Mouse (Mus musculus) bone marrow, adult 2 months (tissue): ENCODE measurements at regions not wholly inside any gene's neighbourhood (a gene's known extent, or its start where the extent isn't known, plus 50 kb on each side); places are given as distances from the start of the nearest gene placed in this dataset.

ENCODE experiments used
- CTCF ChIP-seq: fragments of 200-500 bp; IDR thresholded peaks from 2 replicates; pipeline ENCODE4 v1.5.1; 2011; ENCODE audit warnings: low read length, control low read depth; ENCODE audit not compliant: control insufficient read depth, insufficient read depth
- POLR2A ChIP-seq: fragments of 200-500 bp; IDR thresholded peaks from 2 replicates; pipeline ENCODE4 v1.6.1; 2011; ENCODE audit warnings: low read depth, mild to moderate bottlenecking, control low read depth, low read length, borderline replicate concordance; ENCODE audit not compliant: control insufficient read depth

DNA sequence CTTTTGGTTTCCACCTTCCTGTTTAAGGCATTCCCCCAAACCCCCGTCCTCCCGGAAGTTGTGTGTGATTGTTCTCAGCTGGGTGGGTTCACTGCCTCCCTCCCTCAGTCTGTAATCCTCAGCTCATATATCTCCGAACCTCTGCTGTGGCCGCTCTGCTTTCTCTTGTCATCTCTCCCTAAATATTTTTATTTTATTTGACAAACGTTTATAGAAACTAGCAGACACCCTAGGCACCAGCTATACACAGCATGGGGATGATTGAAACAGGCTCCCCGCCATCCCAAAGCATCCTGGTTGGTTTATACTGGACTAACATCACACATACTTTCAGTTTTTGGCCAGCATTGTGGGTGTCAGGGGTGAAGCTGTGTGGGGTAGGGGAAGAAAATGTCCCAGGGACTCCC lies 208.8 kb downstream of the Wdr11 start:
- TF ChIP-seq CTCF: no peak
- no peak for TF ChIP-seq POLR2A
